Mouse (Mus musculus) heart, postnatal 0 days (tissue): Measurements from ENCODE around the gene Usp10.

ENCODE experiments used
- CTCF ChIP-seq: IDR thresholded peaks from 2 replicates; pipeline ENCODE4 v1.5.1; 2016; ENCODE audit warnings: antibody characterized with exemption, control low read depth, low read depth
- EP300 ChIP-seq: IDR thresholded peaks from 2 replicates; pipeline ENCODE4 v1.6.1; 2016; ENCODE audit warnings: antibody characterized with exemption, low read depth

- no peak for TF ChIP-seq CTCF
- no peak for TF ChIP-seq EP300
Observed at GRCm38 (mm10) chr8:119901349-119901748, 8.8 kb upstream of the Usp10 start.
